Mouse (Mus musculus): ENCODE results near the gene Kcnn1.

Gene Kcnn1

GRCm38 (mm10) chr8:70816679-70817078, 46.4 kb downstream of the Kcnn1 start:
- peak; percentile 53 for DNase-seq (ENCODE audit: low read depth, low spot score)

GRCm38 (mm10) chr8:70812885-70813284, 50.2 kb downstream of the Kcnn1 start:
- DNase-seq (ENCODE audit: low read depth, low spot score), result no peak

- DNase-seq (ENCODE audit: low read depth, low spot score), result no peak
Observed at GRCm38 (mm10) chr8:70812055-70812454, 51.0 kb downstream of the Kcnn1 start.

- DNase-seq (ENCODE audit: low read depth, low spot score), result no peak
Observed at GRCm38 (mm10) chr8:70810962-70811680, 51.9 kb downstream of the Kcnn1 start.

GRCm38 (mm10) chr8:70808955-70809701, 53.9 kb downstream of the Kcnn1 start:
- no peak for DNase-seq (ENCODE audit: low read depth, low spot score)

GRCm38 (mm10) chr8:70808239-70808638, 54.8 kb downstream of the Kcnn1 start, which contains the start of gene Il12rb1:
Il12rb1 (plus strand) TSS chr8:70808449.
- DNase-seq (ENCODE audit: low read depth, low spot score), result no peak

- no peak for DNase-seq (ENCODE audit: low read depth, low spot score)
Observed at GRCm38 (mm10) chr8:70807304-70807703, 55.8 kb downstream of the Kcnn1 start.

GRCm38 (mm10) chr8:70806541-70806940, 56.5 kb downstream of the Kcnn1 start:
- no peak for DNase-seq (ENCODE audit: low read depth, low spot score)

- DNase-seq (ENCODE audit: low read depth, low spot score), result peak; percentile 66
Observed at GRCm38 (mm10) chr8:70804481-70805206, 58.4 kb downstream of the Kcnn1 start, which contains the start of gene Mast3. Mast3 (minus strand) TSS chr8:70805054.

GRCm38 (mm10) chr8:70803761-70804480, 59.1 kb downstream of the Kcnn1 start:
- DNase-seq (ENCODE audit: low read depth, low spot score), result no peak

GRCm38 (mm10) chr8:70802786-70803510, 60.1 kb downstream of the Kcnn1 start:
- DNase-seq (ENCODE audit: low read depth, low spot score), result no peak

GRCm38 (mm10) chr8:70801830-70802229, 61.2 kb downstream of the Kcnn1 start:
- no peak for DNase-seq (ENCODE audit: low read depth, low spot score)

- DNase-seq (ENCODE audit: low read depth, low spot score), result no peak
Observed at GRCm38 (mm10) chr8:70801156-70801555, 61.9 kb downstream of the Kcnn1 start.

- no peak for DNase-seq (ENCODE audit: low read depth, low spot score)
Observed at GRCm38 (mm10) chr8:70800648-70801047, 62.4 kb downstream of the Kcnn1 start.

- no peak for DNase-seq (ENCODE audit: low read depth, low spot score)
Observed at GRCm38 (mm10) chr8:70798281-70798680, 64.8 kb downstream of the Kcnn1 start.

- peak; percentile 81 for DNase-seq (ENCODE audit: low read depth, low spot score)
Observed at GRCm38 (mm10) chr8:70797081-70798070, 65.7 kb downstream of the Kcnn1 start.

- no peak for DNase-seq (ENCODE audit: low read depth, low spot score)
Observed at GRCm38 (mm10) chr8:70796403-70797080, 66.5 kb downstream of the Kcnn1 start.

- DNase-seq (ENCODE audit: low read depth, low spot score), result no peak
Observed at GRCm38 (mm10) chr8:70795370-70795769, 67.7 kb downstream of the Kcnn1 start.

- DNase-seq (ENCODE audit: low read depth, low spot score), result no peak
Observed at GRCm38 (mm10) chr8:70794215-70794614, 68.8 kb downstream of the Kcnn1 start.

All from c-Kit-negative CD71-positive TER-119-positive erythroid progenitor cells, embryonic 14.5 days (primary cell).